Mouse (Mus musculus) natural killer cell, adult 2 months (primary cell): ENCODE measurements around the gene Adamts13.

Source experiments
- DNase-seq, 2 experiments: peaks; one replicate each; pipeline ENCODE4 v3.0.0; 2022; ENCODE audit warnings: low spot score in 2 of 2

Gene Adamts13

GRCm38 (mm10) chr2:26967262-26967661, 6.0 kb upstream of the Adamts13 start:
- DNase-seq, result no peak

- peak in 1 of 2 experiments; percentile 48 for DNase-seq
These were observed 744 bp downstream of the Adamts13 start for GRCm38 (mm10) chr2:26973960-26974359.

- DNase-seq, result no peak
These were observed 7.1 kb downstream of the Adamts13 start for GRCm38 (mm10) chr2:26980361-26980760.

GRCm38 (mm10) chr2:26984179-26984578, 11.0 kb downstream of the Adamts13 start:
- no peak for DNase-seq

- DNase-seq, result no peak
These were observed 11.4 kb downstream of the Adamts13 start for GRCm38 (mm10) chr2:26984640-26985039.

- no peak for DNase-seq
These were observed 20.7 kb downstream of the Adamts13 start for GRCm38 (mm10) chr2:26993936-26994335.

GRCm38 (mm10) chr2:26997498-26997897, 24.3 kb downstream of the Adamts13 start:
- DNase-seq, result no peak

- no peak for DNase-seq
These were observed 24.8 kb downstream of the Adamts13 start for GRCm38 (mm10) chr2:26997993-26998392.

- no peak for DNase-seq
These were observed 33.0 kb downstream of the Adamts13 start for GRCm38 (mm10) chr2:27006255-27006654.

GRCm38 (mm10) chr2:27007701-27008100, 34.5 kb downstream of the Adamts13 start:
- DNase-seq, result no peak

GRCm38 (mm10) chr2:27009714-27010244, 36.6 kb downstream of the Adamts13 start, which contains the start of gene Cacfd1:
Gene Cacfd1, plus strand, starts transcription at chr2:27009926.
- peak; percentile 84 to 88 for DNase-seq

GRCm38 (mm10) chr2:27017802-27018201, 44.6 kb downstream of the Adamts13 start:
- DNase-seq, result peak; percentile 61 to 71

- DNase-seq, result no peak
These were observed 46.3 kb downstream of the Adamts13 start for GRCm38 (mm10) chr2:27019530-27019929.

- DNase-seq, result no peak
These were observed 47.9 kb downstream of the Adamts13 start for GRCm38 (mm10) chr2:27021103-27021502.

- DNase-seq, result no peak
These were observed 49.4 kb downstream of the Adamts13 start for GRCm38 (mm10) chr2:27022612-27023011.

GRCm38 (mm10) chr2:27024136-27024535, 50.9 kb downstream of the Adamts13 start:
- no peak for DNase-seq

GRCm38 (mm10) chr2:27025545-27025944, 52.3 kb downstream of the Adamts13 start:
- peak; percentile 59 to 71 for DNase-seq

GRCm38 (mm10) chr2:27026332-27026731, 53.1 kb downstream of the Adamts13 start:
- DNase-seq, result no peak

- DNase-seq, result peak; percentile 26 to 38
These were observed 53.8 kb downstream of the Adamts13 start for GRCm38 (mm10) chr2:27026857-27027617.

GRCm38 (mm10) chr2:27027618-27028436, 54.6 kb downstream of the Adamts13 start, which contains the start of gene Slc2a6:
Gene Slc2a6, minus strand, starts transcription at chr2:27027998.
- peak; percentile 90 for DNase-seq

GRCm38 (mm10) chr2:27028437-27029015, 55.3 kb downstream of the Adamts13 start:
- peak; percentile 70 to 80 for DNase-seq

- DNase-seq, result no peak
These were observed 59.1 kb downstream of the Adamts13 start for GRCm38 (mm10) chr2:27032361-27032760.
